Mouse (Mus musculus) ES-E14 (cell line): Measurements from ENCODE around the gene Stxbp3.

Experiments
- CHD2 ChIP-seq: IDR thresholded peaks from 2 replicates; pipeline ENCODE4 v1.6.1; 2014; ENCODE audit warnings: mild to moderate bottlenecking, low read depth, low read length, inconsistent platforms
- HCFC1 ChIP-seq: IDR thresholded peaks from 2 replicates; pipeline ENCODE4 v1.6.1; 2012; ENCODE audit warnings: low read length, inconsistent platforms, borderline replicate concordance; ENCODE audit not compliant: insufficient read depth
- MAFK ChIP-seq: IDR thresholded peaks from 2 replicates; pipeline ENCODE4 v1.6.1; 2014; ENCODE audit warnings: mild to moderate bottlenecking, low read depth, low read length, inconsistent platforms; ENCODE audit not compliant: insufficient read depth
- ZC3H11A ChIP-seq: IDR thresholded peaks from 2 replicates; pipeline ENCODE4 v1.6.1; 2012; ENCODE audit warnings: low read depth, mild to moderate bottlenecking, inconsistent platforms, low read length, borderline replicate concordance
- ZNF384 ChIP-seq: IDR thresholded peaks from 2 replicates; pipeline ENCODE4 v1.6.1; 2012; ENCODE audit warnings: low read depth, low read length, inconsistent platforms

DNA sequence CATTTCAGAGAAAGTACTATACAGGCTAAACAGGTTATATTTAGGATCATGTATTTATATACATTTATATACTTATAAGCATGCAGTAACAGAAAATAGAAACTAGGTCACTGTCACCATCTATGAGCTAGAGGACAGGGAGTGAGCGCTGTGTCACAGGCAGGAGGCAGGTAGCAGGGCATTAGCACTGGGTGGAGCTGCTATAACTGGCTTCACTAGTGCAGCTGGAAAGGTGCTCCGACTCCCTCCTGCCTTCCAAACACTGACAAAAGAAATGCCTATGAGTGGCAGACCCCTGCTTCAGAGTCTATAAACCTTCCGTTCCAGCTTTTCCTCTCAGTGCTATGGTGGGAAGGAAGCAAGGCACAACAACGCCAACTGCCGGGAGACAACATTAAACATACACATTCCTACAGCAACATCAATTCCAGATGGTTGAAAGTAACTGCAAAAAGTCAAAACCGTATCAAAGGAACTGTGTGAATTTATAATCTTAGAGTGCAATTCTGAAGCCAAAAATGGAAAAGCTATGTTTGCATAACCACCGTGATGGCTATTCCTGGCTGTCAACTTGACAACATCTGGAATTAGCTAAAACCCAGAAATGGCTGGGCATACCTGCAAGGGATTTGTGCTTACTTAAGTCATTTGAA lies 49.1 kb downstream of the Stxbp3 start:
- TF ChIP-seq CHD2, result no peak
- no peak for TF ChIP-seq ZNF384
- no peak for TF ChIP-seq MAFK
- no peak for TF ChIP-seq ZC3H11A
- no peak for TF ChIP-seq HCFC1
